Mouse (Mus musculus) small intestine, adult 2 months (tissue): ENCODE data around the gene Ap3b2.

Experiments used
- CTCF ChIP-seq: fragments of 200-500 bp; IDR thresholded peaks from 2 replicates; pipeline ENCODE4 v1.5.1; 2012; ENCODE audit warnings: low read depth, mild to moderate bottlenecking, control low read depth, inconsistent platforms, low read length, moderate library complexity, mixed read lengths; ENCODE audit not compliant: insufficient replicate concordance, insufficient read length; ENCODE audit errors: extremely low read depth
- POLR2A ChIP-seq: fragments of 200-500 bp; IDR thresholded peaks from 2 replicates; pipeline ENCODE4 v1.6.1; 2012; ENCODE audit warnings: low read depth, mild to moderate bottlenecking, control low read depth, inconsistent platforms, low read length, moderate library complexity

DNA sequence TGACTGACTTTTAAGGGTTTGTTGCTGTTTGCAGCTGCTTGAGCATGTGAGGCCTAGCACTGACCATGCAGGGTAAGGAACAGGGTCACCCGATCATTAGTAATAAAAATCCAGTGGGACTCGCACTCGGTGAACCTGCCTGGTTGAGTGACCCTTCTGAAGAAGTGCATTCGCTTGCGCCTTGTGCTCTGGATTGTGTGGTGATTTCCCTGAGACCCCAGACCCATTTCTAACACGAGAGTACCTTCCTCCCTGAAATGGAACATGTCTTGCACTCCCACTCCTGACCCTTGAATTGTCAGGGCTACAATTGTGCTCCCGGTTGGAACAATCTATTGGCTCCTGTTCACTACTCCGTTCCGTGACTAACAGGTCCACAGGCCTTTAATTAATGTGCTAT lies 1.1 kb downstream of the Ap3b2 start:
- TF ChIP-seq POLR2A (no peak), CTCF (no peak)
